Mouse (Mus musculus): ENCODE measurements around the gene Capn5.

The Capn5 gene

DNA sequence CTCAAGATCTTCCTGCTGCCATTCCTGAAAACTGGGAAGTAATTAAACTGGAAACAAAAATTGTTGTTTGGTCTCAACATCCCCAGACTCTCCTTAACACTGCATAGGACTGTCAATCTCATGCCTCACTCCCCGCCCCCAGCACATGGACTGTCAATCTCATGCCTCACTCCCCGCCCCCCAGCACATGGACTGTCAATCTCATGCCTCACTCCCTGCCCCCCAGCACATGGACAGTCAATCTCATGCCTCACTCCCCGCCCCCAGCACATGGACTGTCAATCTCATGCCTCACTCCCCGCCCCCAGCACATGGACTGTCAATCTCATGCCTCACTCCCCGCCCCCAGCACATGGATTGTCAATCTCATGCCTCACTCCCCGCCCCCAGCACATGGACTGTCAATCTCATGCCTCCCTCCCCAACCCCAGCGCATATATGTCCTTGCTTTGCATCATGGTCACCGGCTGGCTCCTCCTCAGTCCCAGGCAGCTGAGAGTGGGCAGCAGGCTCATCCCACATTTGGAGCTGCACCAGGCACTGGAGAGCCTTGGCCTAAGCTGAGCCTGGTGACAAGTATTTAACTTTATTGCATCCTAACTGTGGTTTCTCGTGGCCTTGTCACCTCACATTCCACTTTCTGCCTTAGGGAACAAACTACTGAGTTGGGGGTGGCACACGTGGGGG is 29.2 kb downstream of the Capn5 start:
- peak; percentile 14 for DNase-seq (ENCODE audit: low read depth, low spot score)

DNA sequence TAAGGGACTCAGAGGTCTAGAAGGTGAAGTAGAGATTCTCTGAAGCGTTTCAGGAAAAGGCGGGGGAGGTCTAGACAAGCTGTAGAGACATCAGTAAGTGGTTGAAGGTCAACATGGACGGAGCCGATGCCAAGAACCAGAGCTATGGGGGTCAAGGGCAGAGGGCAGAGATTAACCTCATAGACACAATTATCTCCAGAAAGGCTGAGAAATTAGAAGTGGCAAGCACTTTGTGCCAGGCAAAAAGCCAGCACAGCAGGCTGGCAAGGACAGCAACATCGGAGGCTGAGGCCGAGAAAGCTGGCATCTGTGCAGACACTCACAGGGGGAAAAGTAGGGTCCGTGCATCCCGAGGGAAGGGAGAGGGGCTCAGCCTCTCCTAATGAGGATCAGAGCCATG is 30.3 kb downstream of the Capn5 start:
- no peak for DNase-seq (ENCODE audit: low read depth, low spot score)

DNA sequence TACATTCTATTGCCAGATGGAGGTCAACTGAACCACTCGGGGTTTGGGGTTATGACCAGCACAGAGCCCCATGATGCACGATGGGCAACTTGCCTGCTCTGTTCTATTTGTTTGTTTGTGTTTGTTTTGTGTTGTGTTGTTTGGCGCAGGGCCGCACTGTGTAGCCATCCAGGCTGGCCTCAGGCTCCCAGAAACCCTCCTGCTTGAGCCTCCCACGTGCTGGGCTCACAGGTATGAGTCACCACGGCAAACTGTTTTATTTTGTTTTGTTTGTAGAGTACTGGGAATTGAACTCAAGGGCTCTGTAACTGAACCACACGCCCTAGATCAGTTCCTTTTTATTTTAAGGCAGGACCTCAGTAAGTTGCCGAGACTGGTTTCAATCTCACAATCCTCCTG is 31.6 kb downstream of the Capn5 start:
- DNase-seq (ENCODE audit: low read depth, low spot score) = no peak

DNA sequence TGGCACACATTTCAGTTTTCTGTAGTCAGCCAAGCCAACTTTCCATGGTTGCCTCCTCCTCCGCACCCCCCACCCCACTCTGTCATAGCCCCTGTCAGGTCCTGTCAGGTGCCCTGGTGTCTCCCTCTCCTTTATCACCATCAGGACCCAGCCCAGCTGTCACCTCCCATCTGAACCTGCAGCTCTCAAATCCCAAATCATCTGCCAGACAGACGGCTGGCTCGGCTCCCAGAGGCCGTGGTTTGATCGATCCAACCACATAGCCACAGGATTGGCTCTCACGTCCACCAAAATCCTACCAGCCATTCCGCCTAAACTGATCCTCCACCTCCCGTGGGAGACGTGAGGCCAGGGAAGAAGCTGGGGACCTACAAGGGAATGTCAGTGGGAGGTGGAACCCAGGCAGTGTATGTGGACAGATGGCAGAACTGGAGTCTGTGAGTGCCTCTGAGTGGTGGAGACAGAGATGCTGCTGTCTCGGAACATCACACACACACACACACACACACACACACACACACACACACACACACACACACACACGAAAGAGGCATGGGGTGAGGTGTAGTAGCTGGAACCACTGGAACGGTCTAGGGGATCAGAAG is 32.1 kb downstream of the Capn5 start:
- no peak for DNase-seq (ENCODE audit: low read depth, low spot score)

DNA sequence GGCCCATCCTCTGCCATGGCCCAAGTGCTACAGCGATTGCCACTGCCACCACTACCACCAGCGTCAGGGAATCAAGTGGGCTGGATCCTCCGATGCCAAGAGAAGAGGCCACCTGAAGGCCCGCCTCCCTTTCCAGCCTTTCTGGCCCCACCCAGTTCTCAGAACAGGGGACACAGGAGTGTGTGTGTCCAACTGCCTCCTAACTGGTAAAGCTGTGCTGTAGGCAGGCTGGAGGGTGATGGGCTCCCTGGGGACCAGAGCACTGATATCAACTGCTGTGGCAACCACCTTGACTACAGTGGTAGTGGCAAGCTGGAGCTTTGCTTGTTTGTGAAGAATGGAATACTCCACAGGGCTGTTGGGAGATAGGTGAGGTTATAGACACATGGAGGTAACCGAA is 32.7 kb downstream of the Capn5 start, which contains the start of gene Omp:
Omp (minus strand) TSS at position 101 of the 400 bp plus-strand sequence.
- no peak for DNase-seq (ENCODE audit: low read depth, low spot score)

DNA sequence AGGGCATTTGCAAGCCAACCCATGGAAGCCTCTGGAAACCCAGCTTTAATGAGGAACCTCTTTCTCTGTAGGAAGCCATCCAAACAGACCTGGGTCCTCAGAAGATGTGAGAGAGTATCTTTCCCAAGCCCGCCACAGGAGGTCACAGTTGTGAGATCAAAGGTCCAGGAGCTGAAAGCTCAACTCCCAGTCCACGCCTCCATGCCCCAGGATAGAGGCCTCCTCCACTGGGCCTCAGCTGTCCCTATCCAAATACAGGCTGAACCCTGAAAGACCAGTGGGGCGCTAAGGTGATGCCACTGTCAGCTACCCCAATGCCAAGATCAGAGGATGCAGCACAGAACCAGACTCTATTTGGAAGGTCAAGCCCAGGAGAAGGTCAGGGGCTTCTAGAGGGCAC is 35.4 kb downstream of the Capn5 start:
- DNase-seq (ENCODE audit: low read depth, low spot score) = no peak

DNA sequence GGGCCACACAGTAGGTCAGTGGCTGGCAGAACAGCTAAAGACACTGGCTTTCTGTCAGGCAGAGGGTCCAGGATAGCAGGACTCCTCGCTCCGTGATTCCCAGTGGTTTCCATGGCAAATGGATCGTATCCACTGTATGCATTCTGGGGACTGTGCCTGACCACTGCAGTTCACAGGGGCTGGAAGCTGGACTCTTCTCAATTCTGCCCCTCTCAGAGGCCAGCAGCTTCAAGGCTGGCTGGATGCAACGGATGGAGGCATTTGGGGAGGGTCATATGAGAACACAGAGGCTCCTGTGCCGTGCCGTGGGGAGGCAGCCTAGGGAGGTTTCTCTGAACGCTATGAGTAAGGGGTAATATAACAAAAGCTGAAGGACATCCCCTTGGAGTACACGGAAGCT is 35.8 kb downstream of the Capn5 start:
- DNase-seq (ENCODE audit: low read depth, low spot score) = no peak

DNA sequence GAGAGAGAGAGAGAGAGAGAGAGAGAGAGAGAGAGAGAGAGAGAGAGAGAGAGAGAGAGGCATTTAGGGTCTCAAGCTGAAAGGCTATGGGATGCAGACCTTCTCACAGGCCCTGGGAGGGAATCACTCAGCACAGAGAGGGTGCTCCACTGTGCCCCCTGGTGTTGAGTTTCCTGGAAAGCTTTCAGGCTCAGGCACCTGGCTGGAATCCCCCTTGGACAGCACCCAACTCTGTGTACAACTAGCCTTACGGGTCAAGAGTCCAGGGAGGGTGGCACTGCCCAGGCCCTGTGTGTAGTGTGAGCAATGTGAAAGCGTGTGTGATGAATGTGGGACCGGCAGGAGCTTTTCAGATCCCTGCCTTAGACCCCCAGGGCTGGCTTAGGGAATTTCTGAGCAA is 36.9 kb downstream of the Capn5 start:
- DNase-seq (ENCODE audit: low read depth, low spot score) = no peak

DNA sequence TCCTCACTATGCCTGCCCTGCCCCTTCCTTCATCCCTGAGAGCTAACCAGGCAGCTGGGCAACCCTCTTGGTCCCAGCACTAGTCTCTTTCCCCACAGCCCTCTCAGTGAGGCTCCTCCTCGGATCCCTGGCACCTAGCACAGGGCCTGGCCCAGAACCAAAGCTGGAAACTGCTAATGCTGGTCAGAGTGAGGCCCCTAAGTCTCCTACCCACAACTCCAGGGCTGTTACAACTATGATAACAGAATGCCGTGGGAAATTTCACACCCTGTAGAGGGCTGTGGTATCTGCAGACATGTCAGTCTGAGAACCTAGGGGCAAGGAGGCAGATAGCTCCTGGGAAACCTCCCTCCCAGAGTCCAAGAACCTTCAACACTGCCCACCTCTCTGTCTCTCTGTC is 37.5 kb downstream of the Capn5 start:
- DNase-seq (ENCODE audit: low read depth, low spot score) = no peak

DNA sequence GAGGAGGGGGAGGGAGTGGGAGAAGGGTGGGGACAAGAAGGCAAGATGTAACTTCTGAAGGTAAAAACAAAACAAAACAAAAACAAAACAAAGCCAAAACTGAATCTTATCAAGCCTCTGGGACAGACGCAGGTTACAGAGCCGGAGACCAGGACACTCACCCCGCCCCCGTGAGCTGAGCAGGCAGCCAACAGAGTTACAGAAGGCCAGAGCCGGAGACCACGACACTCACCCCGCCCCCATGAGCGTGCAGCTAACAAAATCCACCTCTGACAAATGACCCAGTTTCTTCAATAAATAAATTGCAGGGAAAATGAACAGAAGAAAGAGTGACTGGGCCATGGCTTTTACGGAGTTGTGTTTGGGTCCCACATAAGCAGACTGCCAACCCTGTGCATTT is 38.9 kb downstream of the Capn5 start:
- DNase-seq (ENCODE audit: low read depth, low spot score) = no peak

DNA sequence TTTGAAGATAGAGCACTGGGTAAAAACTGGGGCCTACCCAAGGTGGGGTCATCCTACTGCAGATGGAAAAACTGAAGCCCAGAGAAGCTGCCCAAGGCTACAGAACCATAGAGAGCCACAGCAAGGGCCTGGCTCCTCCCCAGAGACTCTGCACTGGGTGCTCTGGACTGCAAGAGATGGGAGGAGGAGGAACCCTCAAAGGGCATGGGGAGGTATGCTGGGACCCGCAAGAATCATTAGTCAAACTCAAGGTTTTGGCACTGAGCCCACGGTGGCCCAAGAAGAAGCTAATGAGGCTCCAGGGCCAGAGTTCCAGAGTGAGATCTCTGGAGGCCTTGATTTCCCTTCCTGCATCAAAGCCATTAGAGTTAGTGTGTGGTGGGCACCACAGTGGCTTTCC is 40.1 kb downstream of the Capn5 start:
- no peak for DNase-seq (ENCODE audit: low read depth, low spot score)

DNA sequence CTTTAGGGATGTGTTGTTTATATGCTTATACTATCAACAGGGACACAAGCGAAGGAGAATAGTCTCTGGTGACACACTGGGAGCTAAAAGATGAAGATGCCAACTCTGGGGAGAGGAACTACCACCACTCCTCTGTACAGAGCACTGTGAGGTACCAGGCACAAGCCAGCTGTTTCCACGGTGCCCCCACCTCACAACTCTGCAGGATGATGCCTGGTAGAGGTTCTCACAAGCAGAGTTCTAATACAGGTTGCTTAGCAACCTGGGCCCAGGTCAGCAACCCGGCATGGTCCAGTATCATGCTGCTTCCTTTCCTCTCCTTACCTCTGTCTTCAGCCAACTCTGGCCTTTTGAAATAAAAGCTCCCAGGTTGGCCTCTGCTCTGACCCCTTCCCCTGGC is 40.5 kb downstream of the Capn5 start:
- DNase-seq (ENCODE audit: low read depth, low spot score) = no peak

DNA sequence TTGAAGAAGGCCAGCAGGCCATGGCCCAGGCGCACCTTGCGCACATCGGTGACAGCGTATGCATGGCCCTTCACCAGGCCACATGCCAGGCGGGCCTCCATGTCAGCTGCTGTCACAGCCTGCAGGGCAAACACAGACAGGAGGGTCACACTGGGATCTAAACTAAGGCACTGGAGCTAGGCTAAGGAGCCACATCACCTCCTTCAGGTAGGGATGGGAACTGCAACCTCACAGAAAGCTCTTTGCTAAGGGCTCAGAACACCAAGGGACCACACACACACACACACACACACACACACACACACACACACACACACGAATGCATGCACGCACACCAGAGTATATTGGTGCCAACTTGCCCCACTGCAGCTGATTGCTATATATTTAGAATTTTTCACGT is 46.3 kb downstream of the Capn5 start:
- no peak for DNase-seq (ENCODE audit: low read depth, low spot score)

DNA sequence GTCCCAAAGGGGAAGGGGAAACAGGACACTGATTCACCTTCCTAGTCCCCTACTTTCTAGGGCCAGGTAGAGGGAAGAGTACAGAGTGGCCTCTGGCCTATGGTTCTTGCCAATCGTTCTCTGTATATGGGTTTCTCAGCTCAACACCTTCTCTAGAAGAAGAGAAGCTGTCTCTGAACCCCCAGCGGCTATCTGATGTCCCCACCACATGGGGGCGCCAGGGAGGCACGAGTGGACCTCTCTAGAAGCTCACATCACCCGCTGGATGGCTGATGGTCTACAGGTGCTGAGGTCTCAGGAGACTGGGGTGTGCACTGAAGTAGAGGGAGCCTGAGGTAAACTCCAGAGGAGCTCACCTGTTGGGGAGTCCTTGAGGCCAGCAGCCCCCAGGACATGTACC is 52.6 kb downstream of the Capn5 start:
- no peak for DNase-seq (ENCODE audit: low read depth, low spot score)

DNA sequence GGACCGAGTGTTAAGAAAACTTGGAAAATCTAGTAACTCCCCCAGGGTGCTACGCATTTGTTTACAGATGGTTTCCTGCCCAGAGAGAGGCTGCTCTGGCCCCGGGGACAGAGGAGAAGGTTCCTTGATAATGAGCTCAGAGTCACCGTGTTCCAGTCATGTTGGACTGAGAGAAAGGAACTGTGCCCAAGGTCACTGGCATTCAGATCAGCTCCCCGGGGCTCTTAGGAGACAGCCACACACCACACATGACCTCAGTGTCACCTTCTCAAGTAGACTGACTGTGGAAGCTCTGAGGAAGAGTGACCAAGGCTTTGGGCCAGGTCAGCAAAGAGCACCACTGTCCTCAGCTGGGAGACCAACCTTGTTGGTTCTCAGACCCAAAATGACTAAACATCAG is 53.4 kb downstream of the Capn5 start:
- DNase-seq (ENCODE audit: low read depth, low spot score) = no peak

DNA sequence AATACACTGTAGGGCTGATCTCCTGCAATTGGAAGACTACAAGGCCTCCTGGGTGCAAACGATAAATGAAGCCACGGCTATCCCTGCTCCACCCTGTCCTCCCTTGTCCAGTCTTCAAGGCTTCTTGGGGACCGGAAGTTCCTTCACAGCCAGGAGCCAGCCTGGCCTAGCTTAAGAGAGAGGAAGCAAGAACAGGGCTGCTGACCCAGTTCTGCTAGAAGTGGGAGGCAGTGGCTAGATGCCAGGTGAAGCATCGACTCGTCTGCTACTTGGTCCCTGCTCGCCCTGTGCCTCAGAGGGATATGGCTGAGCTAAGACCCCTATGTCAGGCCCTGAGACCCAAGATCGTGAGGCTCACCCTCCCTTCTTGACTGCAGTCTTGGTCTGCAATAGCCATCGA is 56.4 kb downstream of the Capn5 start:
- no peak for DNase-seq (ENCODE audit: low read depth, low spot score)

DNA sequence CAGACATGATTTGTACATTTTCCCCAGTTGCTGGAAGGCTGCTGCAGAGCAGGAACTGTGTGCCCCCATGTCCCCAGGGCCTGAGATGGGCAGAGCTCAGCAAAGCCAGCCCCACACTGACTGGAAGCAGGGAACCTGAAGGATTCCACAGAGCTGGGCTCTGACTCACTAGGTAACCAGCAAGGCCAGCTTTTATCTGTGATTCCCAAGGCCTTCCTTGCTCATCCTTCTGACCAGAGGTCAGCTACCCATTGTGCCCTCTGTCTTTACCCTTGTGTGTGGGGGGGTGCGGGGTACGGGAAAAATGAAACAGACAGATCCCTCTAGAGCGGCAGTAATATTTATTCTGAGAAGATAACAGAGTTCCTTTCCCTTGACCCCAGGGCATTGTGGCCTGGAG is 56.8 kb downstream of the Capn5 start:
- DNase-seq (ENCODE audit: low read depth, low spot score) = no peak

DNA sequence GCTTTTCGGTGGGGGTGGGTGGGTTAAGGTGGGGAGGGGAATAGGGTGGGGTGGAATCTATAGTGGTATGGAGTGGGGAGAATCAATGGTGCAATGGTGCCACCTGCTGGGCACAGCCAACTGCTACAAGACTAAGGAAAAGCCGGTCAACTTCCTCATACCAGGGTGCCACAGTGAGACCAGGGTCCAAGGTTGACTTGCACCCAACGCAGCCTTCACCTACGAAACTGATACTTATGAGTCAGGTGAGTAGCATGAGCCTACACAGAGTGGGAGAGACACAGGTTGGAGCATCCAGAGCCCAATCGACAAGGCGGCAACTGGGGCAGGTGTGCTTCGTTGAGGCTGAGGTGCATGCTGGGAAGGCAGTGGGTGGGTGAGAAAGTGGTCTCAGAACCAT is 57.7 kb downstream of the Capn5 start:
- DNase-seq (ENCODE audit: low read depth, low spot score) = no peak

DNA sequence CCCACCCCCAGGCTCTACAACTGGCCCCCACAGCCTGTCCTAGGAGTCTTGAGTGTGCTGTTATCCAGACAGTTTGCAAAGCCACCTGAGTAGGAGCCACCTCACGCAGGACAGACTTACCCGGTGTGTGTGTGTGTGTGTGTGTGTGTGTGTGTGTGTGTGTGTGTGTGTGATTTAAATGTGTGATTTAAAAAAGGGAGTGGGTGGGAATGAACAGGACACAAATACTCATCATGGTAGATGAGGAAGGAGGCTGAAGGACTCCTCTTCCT is 58.2 kb downstream of the Capn5 start:
- no peak for DNase-seq (ENCODE audit: low read depth, low spot score)

DNA sequence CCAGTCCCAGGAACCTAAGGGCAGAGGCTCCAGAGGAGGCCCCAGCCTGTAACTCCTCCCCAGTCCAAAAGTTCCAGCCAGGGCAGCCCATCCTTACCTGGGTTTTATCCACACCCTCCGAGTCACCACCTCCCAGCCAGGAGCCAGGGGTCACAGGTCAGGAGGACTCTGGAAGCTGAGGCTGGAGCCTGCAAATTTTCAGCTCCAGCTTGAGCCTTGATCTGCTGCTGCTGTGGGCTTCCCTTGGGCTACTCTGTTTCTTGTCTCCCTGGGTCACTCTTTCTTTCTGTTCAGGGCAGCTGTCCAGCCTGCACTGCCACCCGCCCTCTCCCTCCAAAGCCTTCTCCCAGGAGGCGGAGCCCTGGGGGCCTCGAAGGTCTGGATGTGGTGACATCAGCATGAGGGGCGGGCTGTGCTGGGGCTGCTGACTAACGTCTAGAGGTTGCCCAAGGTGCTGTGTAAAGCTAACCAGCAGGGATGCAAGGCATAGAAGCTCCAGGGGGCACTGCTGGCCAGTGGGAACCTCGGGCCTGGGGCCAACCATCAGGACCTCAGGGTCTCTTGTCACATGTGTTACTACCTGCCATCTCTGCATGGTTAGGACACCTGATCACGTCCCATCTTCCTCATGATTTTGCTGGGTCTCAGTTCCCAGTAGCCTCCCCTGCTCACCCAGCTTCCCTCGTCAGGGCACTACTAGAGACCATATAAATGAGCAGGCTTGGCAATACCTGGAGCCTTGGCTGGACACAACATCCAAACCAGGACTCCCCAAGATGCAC is 58.7 kb downstream of the Capn5 start, which contains the start of gene Myo7a:
Myo7a (minus strand) TSS at position 346 of the 782 bp plus-strand sequence.
- DNase-seq (ENCODE audit: low read depth, low spot score) = no peak

DNA sequence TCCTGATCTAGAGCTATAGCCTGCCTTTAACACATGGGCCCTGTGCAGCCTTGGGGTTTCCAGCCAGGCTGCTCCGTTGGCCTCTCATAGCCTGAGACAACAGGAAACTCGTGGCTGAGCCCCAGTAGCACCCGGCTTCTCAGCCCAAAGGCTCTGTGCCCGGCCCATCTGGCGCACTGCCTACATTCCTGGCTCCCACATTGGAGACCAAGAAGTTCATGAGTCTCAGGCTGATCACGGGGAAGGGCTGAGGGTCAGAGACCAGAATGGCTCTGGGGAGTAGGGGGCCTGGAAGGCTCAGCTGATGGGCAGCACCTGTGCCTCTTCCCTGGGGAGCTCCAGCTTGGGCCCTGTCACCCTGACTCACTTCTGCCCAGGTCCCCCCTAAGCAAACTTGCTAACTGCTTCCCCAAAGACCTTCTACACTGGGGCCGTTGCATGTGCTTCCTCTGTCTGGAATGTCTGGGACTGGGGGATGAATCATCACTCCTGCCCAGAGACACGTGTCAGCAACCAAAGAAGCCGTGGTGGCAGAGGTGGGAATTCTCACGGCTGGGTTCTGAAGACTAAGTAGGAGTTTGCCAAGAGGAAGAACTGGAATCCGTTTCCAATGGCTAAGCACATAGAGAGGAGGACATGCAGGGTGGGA is 60.9 kb downstream of the Capn5 start:
- no peak for DNase-seq (ENCODE audit: low read depth, low spot score)

DNA sequence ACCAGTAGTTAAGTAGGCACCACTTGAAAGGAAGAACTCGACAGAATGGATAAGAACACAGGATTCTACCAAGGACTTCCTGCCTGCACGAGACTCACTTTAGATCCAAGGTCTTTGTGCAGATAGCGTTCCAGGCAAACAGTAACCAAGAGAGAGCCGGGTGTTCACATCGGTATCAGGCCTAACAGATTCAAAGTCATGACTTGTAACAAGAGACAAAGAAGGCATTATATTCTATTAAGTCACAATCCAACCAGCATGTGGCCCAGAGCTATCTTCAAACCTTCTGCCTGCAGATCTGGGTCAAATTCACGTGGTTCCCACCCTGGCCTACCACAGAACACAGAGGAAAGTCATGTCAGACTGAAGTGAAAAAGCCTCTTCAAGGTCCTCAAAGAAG is 63.4 kb downstream of the Capn5 start:
- DNase-seq (ENCODE audit: low read depth, low spot score) = no peak

DNA sequence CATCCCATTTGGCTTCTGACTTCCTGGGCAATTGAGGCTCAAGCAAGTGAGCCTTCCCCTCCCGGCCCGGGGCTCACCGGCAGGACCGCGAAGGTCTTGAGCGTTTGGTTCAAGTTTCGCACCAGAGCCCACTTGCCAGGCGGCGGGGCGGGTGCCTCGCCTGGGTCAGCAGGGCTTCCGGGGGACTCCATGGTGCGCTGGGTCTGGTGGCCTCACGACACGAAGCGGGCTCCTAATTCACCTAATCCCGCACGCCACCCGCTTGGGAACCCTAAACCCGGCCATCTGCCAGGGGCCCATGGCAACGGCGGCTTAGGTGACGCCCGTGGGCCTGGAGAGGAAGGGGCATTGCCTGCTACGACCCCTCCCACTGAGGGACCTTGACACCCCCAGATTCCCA is 66.8 kb downstream of the Capn5 start:
- no peak for DNase-seq (ENCODE audit: low read depth, low spot score)
